9 mouse cellular contexts compared by ENCODE assay signal in genomic region chr10:42583157-42583872, GRCm38 (mm10). TPM values are rescaled to one million over a fixed set of nuclear protein-coding genes. Genes with fewer than 3 reads are reported as not detected.
DNase-seq lines count a peak whose midpoint lies in the region; ATAC-seq lines count a peak whose summit lies in the region.
"Had no signal": no experiment of that assay in that cellular context is flagged by ENCODE, and none has a peak within 500 bp of the region (broad histone marks: within the 10 kb centered on the region; RNA-seq: fewer than 3 reads in every experiment).

Gene Nr2e1 (minus strand): TSS chr10:42583632.
Gene Ostm1 (plus strand): TSS chr10:42583822.

- H3K27ac ChIP-seq in heart, embryonic 15.5 days = no peak within 1 kb of the TSS
- peak within 1 kb of the TSS; percentile 81 for H3K27ac ChIP-seq in embryonic facial prominence, embryonic 10.5 days (replicated peaks)
- H3K27ac ChIP-seq in hindbrain, embryonic 16.5 days (ENCODE audit: low read depth, low read length) = no peak within 1 kb of the TSS

- ATAC-seq in heart, embryonic 15.5 days (replicated peaks; ENCODE audit: insufficient number of reproducible peaks, insufficient read depth, low FRiP score, low read depth) = no peak
- no peak for ATAC-seq in hindbrain, embryonic 16.5 days

- WGBS in heart, embryonic 15.5 days = 1% methylated on average over 43 of the region's 43 CpGs
- under 1% methylated on average over 43 of the region's 43 CpGs for WGBS in embryonic facial prominence, embryonic 10.5 days
- under 1% methylated on average over 43 of the region's 43 CpGs for WGBS in hindbrain, embryonic 16.5 days

- H3K36me3 ChIP-seq in heart, embryonic 15.5 days = no peaks in the 10 kb centered on the region
- H3K36me3 ChIP-seq in embryonic facial prominence, embryonic 10.5 days (replicated peaks) = no peaks in the 10 kb centered on the region
- no peaks in the 10 kb centered on the region for H3K36me3 ChIP-seq in hindbrain, embryonic 16.5 days (ENCODE audit: control insufficient read depth, insufficient read depth, low read length)

- no peaks in the 10 kb centered on the region for H3K9me3 ChIP-seq in heart, embryonic 15.5 days (replicated peaks)
- peaks cover 4% of the 10 kb centered on the region; the same call in 1 of the 2 replicates for H3K9me3 ChIP-seq in embryonic facial prominence, embryonic 10.5 days
- H3K9me3 ChIP-seq in hindbrain, embryonic 16.5 days (ENCODE audit: control insufficient read depth, low read length) = no peaks in the 10 kb centered on the region

- no peak for DNase-seq in heart, adult 8-10 months (ENCODE audit: low spot score)
- DNase-seq in embryonic facial prominence, embryonic 10.5 days (ENCODE audit: low spot score) = peak; percentile 77
- DNase-seq in left cerebral cortex, postnatal 10 days (ENCODE audit: extremely low spot score in 1 of 2, low spot score in 2 of 2) = peak; percentile 69 to 72
- DNase-seq in retina, postnatal 7 days (ENCODE audit: low read depth, low spot score) = peak; percentile 61
- DNase-seq in cerebellum, postnatal 4 days (ENCODE audit: low spot score in 2 of 2) = no peak
- DNase-seq in ovary, adult 18-20 months (ENCODE audit: low spot score) = no peak

- peaks cover 38% of the 10 kb centered on the region for H3K4me1 ChIP-seq in heart, embryonic 15.5 days (replicated peaks)
- peaks cover 55% of the 10 kb centered on the region for H3K4me1 ChIP-seq in embryonic facial prominence, embryonic 10.5 days
- peaks cover 2% of the 10 kb centered on the region; the same call in 1 of the 2 replicates for H3K4me1 ChIP-seq in hindbrain, embryonic 16.5 days (ENCODE audit: control insufficient read depth, insufficient read depth, low read depth, low read length)

- peak within 1 kb of the TSS; percentile 54 for H3K4me2 ChIP-seq in heart, embryonic 15.5 days
- peak within 1 kb of the TSS; percentile 38 for H3K4me2 ChIP-seq in hindbrain, embryonic 16.5 days (ENCODE audit: low read length)

- peaks cover 98% of the 10 kb centered on the region for H3K27me3 ChIP-seq in heart, embryonic 15.5 days
- H3K27me3 ChIP-seq in embryonic facial prominence, embryonic 10.5 days (replicated peaks; ENCODE audit: low read depth, poor library complexity, severe bottlenecking) = peaks cover 100% of the 10 kb centered on the region
- peaks cover 48% of the 10 kb centered on the region for H3K27me3 ChIP-seq in hindbrain, embryonic 16.5 days (replicated peaks; ENCODE audit: control insufficient read depth, insufficient read depth, low read length)

- intact Hi-C loops in left cerebral cortex, postnatal 10 days (cut with DNase I) = loop anchor here (2.0 to 5.0 kb wide), 2 partner anchors 51 to 166 kb away; no protein-coding TSS in a partner anchor

- H3K9ac ChIP-seq in heart, embryonic 15.5 days = no peak within 1 kb of the TSS
- H3K9ac ChIP-seq in hindbrain, embryonic 16.5 days (ENCODE audit: low read depth, low read length) = no peak within 1 kb of the TSS

- peak within 1 kb of the TSS; percentile 36 for H3K4me3 ChIP-seq in heart, embryonic 15.5 days
- H3K4me3 ChIP-seq in embryonic facial prominence, embryonic 10.5 days = peak within 1 kb of the TSS; percentile 57
- H3K4me3 ChIP-seq in hindbrain, embryonic 16.5 days (ENCODE audit: low read length) = peak within 1 kb of the TSS; percentile 16

RNA-seq across cellular contexts. Expression of gene Nr2e1, which starts in this region (rescaled TPM):
- not detected in 2 replicates for polyA plus RNA-seq in heart, embryonic 15.5 days (2015; fragmentation: Nextera tagmentation; extraction: Ambion mirVana)
- not detected for total RNA-seq in heart, adult 8-10 months (2022)
- 10.4 and 11.5 TPM in 2 replicates for polyA plus RNA-seq in embryonic facial prominence, embryonic 10.5 days (2016; fragmentation: Nextera tagmentation; extraction: Ambion mirVana)
- polyA plus RNA-seq in hindbrain, embryonic 16.5 days (2015; fragmentation: Nextera tagmentation; extraction: Ambion mirVana) = 0.13 and 0.99 TPM in 2 replicates
- total RNA-seq in left cerebral cortex, postnatal 10 days (2021) = 10 to 100 TPM in 1 of 2 experiments, 1 to 10 TPM in 1; 9.4 to 12.8 TPM
- total RNA-seq: heart, adult 18-20 months had no signal

RNA-seq across cellular contexts. Expression of gene Ostm1, which starts in this region (rescaled TPM):
- 17.0 and 20.1 TPM in 2 replicates for polyA plus RNA-seq in heart, embryonic 15.5 days (2015; fragmentation: Nextera tagmentation; extraction: Ambion mirVana)
- total RNA-seq in heart, adult 8-10 months (2022) = 10 to 100 TPM; 20.3 to 23.7 (median 21.8) TPM
- 15.4 and 15.7 TPM in 2 replicates for polyA plus RNA-seq in embryonic facial prominence, embryonic 10.5 days (2016; fragmentation: Nextera tagmentation; extraction: Ambion mirVana)
- polyA plus RNA-seq in hindbrain, embryonic 16.5 days (2015; fragmentation: Nextera tagmentation; extraction: Ambion mirVana) = 36.4 and 38.4 TPM in 2 replicates
- 10 to 100 TPM; 40.9 to 42.1 TPM for total RNA-seq in left cerebral cortex, postnatal 10 days (2021)

Comparison
In these comparisons a context has a peak if more than half of its experiments do, and no peak if none do; other contexts are left out.
1. RNA of gene Nr2e1 (total RNA-seq): 9.4 to 12.8 TPM in left cerebral cortex, postnatal 10 days; not detected in heart, adult 8-10 months; every median in the first group is over 10 times any median in the second.
2. DNase-seq: peak in embryonic facial prominence, embryonic 10.5 days (single experiment), left cerebral cortex, postnatal 10 days (2 of 2) and retina, postnatal 7 days (single experiment); none in heart, adult 8-10 months (single experiment), cerebellum, postnatal 4 days (0 of 2) and ovary, adult 18-20 months (single experiment).
3. Peak in every context shown above with its lines, with median percentiles within 50 percentile points of each other: H3K4me3 ChIP-seq.